Mouse (Mus musculus) small intestine, adult 2 months (tissue): ENCODE measurements around the gene Ncapg.

Experiments
- CTCF ChIP-seq: fragments of 200-500 bp; IDR thresholded peaks from 2 replicates; pipeline ENCODE4 v1.5.1; 2012; ENCODE audit warnings: low read depth, mild to moderate bottlenecking, control low read depth, inconsistent platforms, low read length, moderate library complexity, mixed read lengths; ENCODE audit not compliant: insufficient replicate concordance, insufficient read length; ENCODE audit errors: extremely low read depth
- POLR2A ChIP-seq: fragments of 200-500 bp; IDR thresholded peaks from 2 replicates; pipeline ENCODE4 v1.6.1; 2012; ENCODE audit warnings: low read depth, mild to moderate bottlenecking, control low read depth, inconsistent platforms, low read length, moderate library complexity

GRCm38 (mm10) chr5:45706811-45707210 lies 37.1 kb downstream of the Ncapg start:
- TF ChIP-seq CTCF: no peak
- TF ChIP-seq POLR2A: no peak
